Mouse (Mus musculus) left cerebral cortex, adult 18-20 months (tissue): ENCODE results near the gene Colq. TPM values are rescaled to one million over a fixed set of nuclear protein-coding genes. Genes with fewer than 3 reads are reported as not detected.

Experiments
- DNase-seq, 2 experiments: peaks; one replicate each; pipeline ENCODE4 v3.0.0; 2021 to 2022; ENCODE audit warnings: low spot score in 2 of 2, mixed read lengths in 1 of 2
- total RNA-seq, 2 experiments: library from RNA; stranded (reverse); gene quantifications; 2 replicates each; pipeline ENCODE4 v1.2.3; 2021

Gene Colq
- total RNA-seq, 2 experiments from 2014 or later = 0.35 to 0.74 TPM

- DNase-seq = no peak
These were observed 60.3 kb downstream of the Colq start for GRCm38 (mm10) chr14:31530847-31531246.

GRCm38 (mm10) chr14:31525040-31525810 is 65.9 kb downstream of the Colq start:
- no peak for DNase-seq

DNA sequence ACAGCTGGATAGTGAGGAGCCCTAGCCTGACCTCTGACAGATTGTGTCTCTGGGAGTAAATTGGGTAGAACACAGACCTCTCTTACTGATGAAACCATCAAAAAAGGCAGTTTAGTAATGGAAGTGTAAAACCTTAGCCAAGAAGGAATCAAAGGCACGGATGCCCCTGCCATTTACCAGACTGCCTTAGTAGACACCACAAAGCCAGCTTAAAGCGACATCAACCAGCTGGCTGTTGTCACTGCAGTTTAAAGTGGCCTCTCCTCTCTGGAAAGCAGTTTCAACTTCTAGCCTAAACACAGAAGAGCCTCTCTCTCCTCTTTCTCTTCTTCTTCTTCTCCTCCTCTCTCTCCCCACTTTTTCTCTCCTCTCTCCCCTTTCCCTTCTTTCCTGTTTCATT is 69.8 kb downstream of the Colq start:
- no peak for DNase-seq

DNA sequence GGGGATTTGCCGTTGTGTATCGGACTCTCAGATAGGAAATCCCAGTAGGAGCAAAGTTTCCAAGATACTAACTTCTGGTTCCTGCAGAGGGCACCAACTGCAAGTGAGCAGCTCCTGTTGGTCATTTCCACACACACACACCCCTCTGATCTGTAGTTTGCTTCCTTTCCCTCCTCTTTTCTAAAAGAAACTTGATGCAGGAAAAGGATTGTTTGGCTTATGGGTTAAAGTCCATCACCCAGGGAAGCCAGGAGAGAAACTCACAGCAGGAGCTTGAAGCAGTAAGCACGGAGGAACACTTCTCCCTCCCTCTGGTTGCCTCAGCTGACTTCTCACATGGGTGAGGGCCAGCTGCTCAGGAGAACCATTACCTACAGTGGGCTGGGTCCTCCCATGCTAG is 72.0 kb downstream of the Colq start:
- DNase-seq = no peak

GRCm38 (mm10) chr14:31515895-31516294 is 75.2 kb downstream of the Colq start:
- no peak for DNase-seq

- no peak for DNase-seq
These were observed 80.8 kb downstream of the Colq start for GRCm38 (mm10) chr14:31510322-31510721.

DNA sequence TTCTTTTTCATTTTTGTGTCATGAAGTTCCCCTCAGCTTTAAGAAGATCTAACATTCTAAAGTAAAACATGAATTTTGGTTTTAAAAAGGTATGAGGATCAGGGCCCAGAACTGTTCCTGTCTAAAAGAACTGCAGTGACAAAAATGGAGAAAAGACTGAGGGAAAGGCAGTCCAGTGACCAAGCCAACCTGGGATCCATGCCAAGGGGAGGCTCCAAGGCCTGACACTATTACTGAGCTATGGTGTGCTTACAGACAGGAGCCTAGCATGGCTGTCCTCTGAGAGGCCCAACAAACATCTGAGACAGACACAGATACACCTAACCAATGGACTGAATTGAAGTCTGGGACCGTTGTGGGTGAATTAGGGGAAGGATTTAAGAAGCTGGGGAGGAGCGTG is 81.2 kb downstream of the Colq start:
- DNase-seq = no peak

DNA sequence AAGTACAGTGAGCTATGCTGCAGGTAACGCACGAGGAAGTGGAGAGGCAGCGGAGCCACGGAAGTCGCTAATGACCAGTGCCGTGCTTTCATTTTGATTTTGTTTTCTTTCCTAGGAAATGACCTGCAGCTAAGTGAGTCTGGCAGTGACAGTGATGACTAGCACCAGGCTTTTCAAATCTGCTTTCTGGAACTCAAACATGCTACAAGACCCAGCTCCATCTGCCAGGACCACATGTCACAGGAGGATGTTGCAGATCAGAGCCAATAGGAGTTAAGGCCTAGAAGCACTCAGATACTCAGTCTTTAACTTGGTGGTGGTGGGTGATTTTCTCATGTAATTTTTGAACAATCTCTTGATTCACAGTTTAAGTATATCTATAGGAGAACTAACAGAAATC is 84.7 kb downstream of the Colq start:
- no peak for DNase-seq

DNA sequence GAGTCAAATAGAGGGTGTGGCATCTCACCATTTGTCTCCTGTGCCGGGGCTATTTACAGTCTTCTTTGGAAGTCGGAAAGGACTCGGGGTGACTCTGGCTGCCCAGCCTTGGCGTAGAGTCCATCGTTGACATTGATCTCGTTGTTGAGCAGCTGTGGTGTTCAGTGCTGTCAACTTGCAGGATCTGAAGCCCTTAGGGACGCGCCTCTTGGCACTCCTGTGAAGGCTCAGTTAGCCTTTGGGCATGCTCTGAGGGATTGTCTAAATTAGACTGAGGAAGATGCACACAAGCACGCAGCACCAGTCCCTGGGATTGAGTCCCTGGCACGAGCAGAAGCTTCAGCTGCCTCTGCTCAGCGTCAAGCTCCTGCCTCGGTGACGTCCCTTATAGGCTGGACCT is 87.7 kb downstream of the Colq start:
- DNase-seq = no peak

DNA sequence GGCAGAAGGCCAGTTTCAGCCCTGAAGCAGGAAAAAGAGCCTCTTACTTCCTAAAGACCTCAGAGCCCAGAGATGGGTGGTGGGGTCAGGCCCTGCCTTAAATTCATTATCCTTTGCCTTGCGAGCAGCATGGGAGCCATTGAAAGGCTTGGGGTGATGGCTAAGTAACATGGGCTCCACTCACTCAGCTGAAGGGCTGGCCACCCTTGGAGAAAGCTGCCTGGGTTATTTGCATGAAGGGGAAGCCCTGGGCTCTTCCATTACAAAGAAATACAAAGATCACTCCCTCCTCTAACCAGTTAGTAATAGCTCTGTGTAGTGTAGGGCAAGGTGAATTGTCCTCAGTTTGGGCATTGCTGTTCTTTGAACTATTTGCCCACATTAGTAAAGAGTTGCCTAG is 91.6 kb downstream of the Colq start:
- no peak for DNase-seq

DNA sequence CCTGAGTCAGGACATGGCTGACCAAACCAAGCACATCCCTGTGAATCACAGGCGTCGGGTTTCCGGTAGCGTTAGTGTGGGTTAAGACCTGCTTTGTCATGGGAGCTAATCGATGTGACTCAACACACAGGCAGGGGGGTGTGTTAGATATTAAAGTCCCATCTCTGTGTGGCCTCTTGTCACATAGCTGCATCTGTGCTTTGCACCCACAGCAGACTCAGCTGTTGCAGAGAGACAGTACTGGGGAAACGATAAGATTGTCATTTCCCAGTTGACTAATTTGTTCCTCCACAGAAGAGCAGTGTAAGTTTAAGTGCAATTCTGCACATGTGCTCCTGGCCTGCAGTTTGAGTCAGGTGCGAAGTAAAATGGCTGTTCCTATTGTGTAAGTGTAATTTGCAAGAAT is 94.9 kb downstream of the Colq start:
- DNase-seq = no peak

GRCm38 (mm10) chr14:31495538-31495937 is 95.6 kb downstream of the Colq start:
- no peak for DNase-seq

- DNase-seq = peak; percentile 90 to 93
These were observed 96.1 kb downstream of the Colq start, which contains the start of gene Mettl6 for GRCm38 (mm10) chr14:31494975-31495455. Gene Mettl6 (minus strand): TSS chr14:31495040.

GRCm38 (mm10) chr14:31494349-31494974 is 96.7 kb downstream of the Colq start, which contains the start of gene Eaf1:
Gene Eaf1 (plus strand): TSS chr14:31494399.
- no peak for DNase-seq

DNA sequence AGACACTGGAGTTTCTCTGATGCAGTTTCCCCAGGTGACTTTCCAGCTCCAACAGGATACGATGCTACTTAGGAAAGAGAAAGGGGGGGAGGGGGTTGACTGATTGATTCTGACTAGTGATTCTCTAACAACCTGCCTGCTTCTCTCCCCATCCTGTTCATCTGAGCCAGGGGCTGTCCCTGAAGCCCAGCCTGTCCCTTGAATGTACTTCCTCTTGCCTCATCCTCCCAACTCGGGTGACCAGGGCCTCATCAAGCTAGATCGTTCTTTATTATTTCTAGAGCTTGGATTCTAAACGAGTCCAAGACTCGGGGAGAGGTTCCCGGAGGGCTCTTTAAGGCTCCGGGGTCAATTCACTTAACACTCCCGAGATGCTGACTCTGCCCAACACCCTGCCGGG is 97.2 kb downstream of the Colq start:
- DNase-seq = no peak

DNA sequence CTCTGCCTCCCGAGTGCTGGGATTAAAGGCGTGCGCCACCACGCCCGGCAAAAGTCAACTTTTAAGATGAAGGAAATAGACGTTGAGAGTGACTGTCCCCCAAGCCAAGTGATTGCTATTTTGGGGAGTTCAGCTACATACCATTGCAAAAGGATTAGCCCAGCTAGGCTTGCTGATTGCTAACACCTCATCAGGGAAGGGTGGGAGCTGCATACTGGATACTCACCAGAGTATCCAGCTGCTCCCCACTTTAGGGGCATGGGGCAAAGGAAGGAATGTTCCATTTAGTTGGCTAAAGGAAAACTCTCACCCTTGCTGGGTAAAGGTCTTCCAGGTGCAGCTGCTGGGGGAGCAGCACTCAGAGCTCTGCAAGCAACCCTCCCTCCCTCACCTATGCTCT is 103.1 kb downstream of the Colq start:
- DNase-seq = no peak

- DNase-seq = no peak
These were observed 104.7 kb downstream of the Colq start for GRCm38 (mm10) chr14:31486465-31486864.

- no peak for DNase-seq
These were observed 108.7 kb downstream of the Colq start for GRCm38 (mm10) chr14:31482417-31482816.

- DNase-seq = no peak
These were observed 117.8 kb downstream of the Colq start for GRCm38 (mm10) chr14:31473297-31473696.
